Mouse (Mus musculus) embryo, embryonic 10 days (tissue): ENCODE data around the gene Carmil3.

Experiments used
- DNase-seq: peaks from one replicate; pipeline ENCODE4 v3.0.0-alpha.2; 2015; ENCODE audit warnings: low spot score

Gene Carmil3

GRCm38 (mm10) chr14:55544334-55544733, 53.9 kb downstream of the Carmil3 start:
- DNase-seq, result no peak

DNA sequence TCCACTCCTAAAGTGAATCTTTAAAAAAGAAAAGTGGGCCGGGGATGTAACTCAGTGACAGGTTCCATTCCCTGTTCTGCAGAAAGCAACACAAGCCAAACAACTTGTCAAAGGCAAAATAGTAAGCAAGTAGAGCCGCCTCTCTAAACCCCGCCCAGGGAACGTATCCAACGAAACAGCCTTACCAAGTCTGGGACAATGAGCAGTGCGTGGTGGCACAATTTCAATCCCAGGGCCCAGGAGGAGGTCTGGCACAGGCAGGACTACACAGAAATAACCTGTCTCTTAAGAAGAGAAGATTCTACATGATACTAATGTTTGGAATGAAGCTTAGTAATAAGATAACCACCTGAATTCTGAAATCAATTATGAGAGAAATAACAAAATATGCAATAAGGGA, 59.7 kb downstream of the Carmil3 start:
- no peak for DNase-seq

- no peak for DNase-seq
Observed at GRCm38 (mm10) chr14:55551347-55551746, 60.9 kb downstream of the Carmil3 start.

DNA sequence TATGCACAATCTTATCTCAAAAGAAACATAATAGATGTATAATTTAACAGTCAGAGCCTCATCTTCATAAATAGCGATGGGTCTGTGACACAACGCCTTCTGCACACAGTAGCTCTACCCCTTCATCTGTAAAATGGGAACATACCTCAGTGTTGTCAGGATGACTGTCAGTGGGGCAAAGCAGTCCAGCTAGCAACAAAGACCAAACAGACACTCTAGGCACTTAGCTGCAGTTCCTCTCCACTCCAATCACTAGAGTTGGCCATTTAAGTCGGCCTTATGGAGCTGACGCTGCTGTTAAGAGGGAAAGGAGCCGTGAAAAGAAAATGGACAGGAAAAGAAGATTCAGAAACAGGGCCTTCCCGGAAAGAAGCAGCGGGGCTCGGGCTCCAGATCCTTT, 61.3 kb downstream of the Carmil3 start:
- DNase-seq, result no peak

DNA sequence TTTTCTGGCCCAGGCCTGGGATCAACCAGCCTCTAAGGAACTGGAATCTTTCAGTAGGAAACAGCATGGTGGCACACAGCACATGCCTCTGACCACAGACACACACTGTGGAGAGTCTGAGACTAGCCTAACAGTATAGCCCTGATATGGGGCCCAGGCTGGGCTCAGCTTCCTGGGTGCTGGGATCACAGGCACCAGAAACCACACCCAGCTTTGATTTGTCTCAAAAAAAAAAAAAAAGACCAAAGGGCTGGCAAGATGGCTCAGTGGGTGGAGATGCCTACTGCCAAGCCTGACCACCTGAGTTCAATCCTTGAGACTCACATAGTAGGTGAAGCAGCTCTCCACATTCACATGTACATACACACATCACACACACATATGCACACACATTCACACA, 64.2 kb downstream of the Carmil3 start:
- DNase-seq, result no peak

DNA sequence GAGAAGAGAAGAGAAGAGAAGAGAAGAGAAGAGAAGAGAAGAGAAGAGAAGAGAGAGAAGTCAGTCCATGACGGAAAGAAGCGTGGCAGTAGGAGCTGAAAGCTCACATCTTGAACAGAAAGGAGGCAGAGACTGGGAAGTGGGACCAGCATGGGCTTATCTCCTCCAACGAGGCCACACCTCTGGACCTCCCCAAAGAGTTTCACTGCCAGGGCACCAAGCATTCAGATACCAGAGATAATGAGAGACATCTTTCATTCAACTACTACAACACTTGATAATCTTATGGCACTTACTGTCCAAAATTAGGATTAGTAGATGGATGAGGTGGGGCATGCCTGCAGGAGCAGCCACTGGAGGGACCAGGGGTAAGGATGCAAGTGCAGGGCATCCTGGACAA, 65.3 kb downstream of the Carmil3 start:
- no peak for DNase-seq

- DNase-seq, result peak; percentile 84
Observed at GRCm38 (mm10) chr14:55557003-55557402, 66.6 kb downstream of the Carmil3 start.

DNA sequence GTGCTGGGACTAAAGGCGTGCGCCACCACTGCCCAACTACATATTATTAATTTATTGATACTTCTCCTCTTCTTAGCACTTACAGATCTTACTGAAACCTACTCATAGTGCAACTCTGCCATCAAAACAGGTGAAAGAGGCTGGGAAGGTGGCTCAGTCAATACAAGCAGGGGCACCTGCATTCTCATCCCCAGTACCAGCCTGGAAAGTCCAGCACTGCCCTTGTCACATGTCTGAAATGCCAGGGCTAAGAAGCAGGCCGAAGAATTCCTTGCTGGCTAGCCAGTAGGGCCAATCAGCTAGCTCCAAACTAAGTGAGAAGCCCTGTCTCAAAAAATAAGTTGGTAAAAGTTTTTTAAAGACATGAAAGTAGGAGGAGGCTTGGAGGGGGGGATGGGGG, 67.1 kb downstream of the Carmil3 start:
- DNase-seq, result no peak
